Mouse (Mus musculus) lung, adult 2 months (tissue): Measurements from ENCODE around the gene Stard7. TPM values are rescaled to one million over a fixed set of nuclear protein-coding genes. Genes with fewer than 3 reads are reported as not detected.
"Not testable (repeated sequence)": the region's sequence is repeated elsewhere in the genome, so short reads cannot be mapped to it uniquely, and the experiment has no call there.

ENCODE experiments used
- DNase-seq: peaks from one replicate; pipeline ENCODE4 v3.0.0; 2022
- H3K4me1 ChIP-seq: fragments of 200-500 bp; 2 replicates; pipeline ENCODE4 v1.6.1; 2011; ENCODE audit warnings: low read length; ENCODE audit not compliant: control insufficient read depth, insufficient read depth
- H3K4me3 ChIP-seq: fragments of 200-500 bp; replicated peaks from 2 replicates; pipeline ENCODE3; 2011; ENCODE audit warnings: low read depth, mild to moderate bottlenecking, control low read depth, low read length; ENCODE audit errors: extremely low read depth
- CTCF ChIP-seq: fragments of 200-500 bp; IDR thresholded peaks from 2 replicates; pipeline ENCODE4 v1.5.1; 2011; ENCODE audit warnings: mild to moderate bottlenecking, low read length, control low read depth; ENCODE audit not compliant: insufficient read depth
- POLR2A ChIP-seq: fragments of 200-500 bp; IDR thresholded peaks from 2 replicates; pipeline ENCODE4 v1.6.1; 2011; ENCODE audit warnings: low read depth, mild to moderate bottlenecking, control low read depth, low read length, borderline replicate concordance; ENCODE audit errors: extremely low read depth
- WGBS: fragments of 180-500 bp; shearing (Covaris S2); methylation state at CpG from one replicate; pipeline ENCODE4 v1.1.7; 2018; 5-methylcytosine and 5-hydroxymethylcytosine counted together
- polyA plus RNA-seq: library from polyadenylated mRNA; depleted of rRNA; stranded (reverse); fragments of >200 nt; gene quantifications from 2 replicates; pipeline ENCODE4 v1.2.3, GENCODE M21; 2012

Gene Stard7
- polyA plus RNA-seq, 1 experiment, result 29.3 TPM

DNA sequence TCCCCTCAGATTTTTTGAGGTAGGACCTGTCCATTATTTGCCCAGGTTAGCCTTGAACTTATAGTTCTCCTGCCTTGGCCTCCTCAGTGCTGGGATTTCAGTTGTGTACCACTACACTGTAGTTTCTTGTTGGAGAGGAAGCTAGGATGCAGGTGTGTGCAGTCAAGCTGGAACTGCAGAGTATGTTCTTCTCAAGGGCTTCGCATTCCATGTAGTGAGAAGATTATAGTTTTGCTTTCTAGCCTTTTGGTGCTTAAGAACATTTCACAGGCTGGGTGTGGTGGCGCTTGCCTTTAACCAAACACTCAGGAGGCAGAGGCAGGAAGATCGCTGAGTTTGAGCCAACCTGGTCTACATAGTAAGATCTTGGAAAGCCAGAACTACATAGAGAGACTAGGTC, 2.8 kb downstream of the Stard7 start:
- DNase-seq, result no peak
- Histone ChIP-seq H3K4me3 (no peak overlapping the region), H3K4me1 (peaks cover 3% of the 10 kb centered on the region; the same call in 1 of the 2 replicates)
- 95% methylated on average over 3 of the region's 3 CpGs for WGBS
- no peak for TF ChIP-seq POLR2A
- no peak for TF ChIP-seq CTCF

DNA sequence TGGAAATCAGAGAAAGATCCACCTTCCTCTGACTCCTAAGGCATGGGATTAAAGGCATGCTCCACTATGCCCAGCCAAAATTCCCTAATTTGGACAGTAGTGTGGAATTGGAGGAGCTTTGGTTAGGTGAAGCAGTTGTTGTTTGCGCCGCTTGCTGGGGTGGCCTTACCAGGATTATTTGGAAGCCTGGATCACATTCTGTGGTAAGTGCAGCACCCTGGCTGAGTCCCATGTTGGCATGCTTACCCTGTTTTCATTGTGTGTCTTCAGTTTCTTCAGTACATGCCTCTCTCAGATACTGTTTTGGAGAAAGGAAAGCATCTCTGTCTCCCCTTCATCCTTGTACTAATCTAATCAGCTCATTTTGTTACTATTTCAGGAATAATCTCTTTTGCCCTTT, 4.6 kb downstream of the Stard7 start:
- Histone ChIP-seq H3K4me1 (peaks cover 3% of the 10 kb centered on the region; the same call in 1 of the 2 replicates), H3K4me3 (no peak overlapping the region)
- no peak for DNase-seq
- TF ChIP-seq POLR2A (no peak), CTCF (no peak)
- 72% methylated on average over 2 of the region's 2 CpGs for WGBS

DNA sequence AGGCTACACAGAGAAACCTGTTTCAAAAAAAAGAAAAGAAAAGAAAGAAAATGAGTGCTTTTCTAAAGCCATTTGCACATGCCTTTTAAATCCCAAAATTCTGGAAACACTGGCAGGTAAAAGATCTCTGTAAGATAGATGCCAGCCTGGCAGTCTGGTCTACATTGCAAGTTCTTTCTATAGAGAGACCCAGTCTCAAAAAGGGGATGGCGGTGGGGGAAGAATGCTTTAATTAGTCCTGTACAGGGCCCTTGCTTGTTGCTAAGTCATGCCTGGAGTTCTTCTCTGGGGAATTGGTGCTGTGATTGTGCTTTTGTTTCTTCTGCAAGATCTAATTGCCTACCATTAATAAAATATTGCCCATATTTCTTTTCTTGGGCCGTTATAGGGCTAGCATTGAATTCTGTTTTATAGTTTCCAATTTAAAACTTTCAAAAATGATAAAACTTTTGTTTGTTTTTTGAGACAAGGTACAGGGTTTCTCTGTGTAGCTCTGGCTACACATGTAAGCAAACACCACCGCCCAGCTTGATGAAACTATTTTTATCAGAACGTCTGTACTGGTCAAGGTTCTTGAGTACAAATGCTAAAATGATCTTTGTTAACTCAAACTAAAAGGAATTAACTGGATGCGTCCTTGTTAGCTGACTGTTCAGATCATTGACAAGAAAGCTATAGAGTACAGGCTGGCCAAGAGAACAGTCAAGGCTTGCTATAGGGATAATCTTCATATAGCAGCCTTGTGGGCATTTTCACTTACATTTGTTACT, 5.7 kb downstream of the Stard7 start:
- Histone ChIP-seq H3K4me1 (peaks cover 3% of the 10 kb centered on the region; the same call in 1 of the 2 replicates), H3K4me3 (no peak overlapping the region)
- no peak for TF ChIP-seq POLR2A
- no peak for TF ChIP-seq CTCF
- WGBS, result 68% methylated on average over 5 of the region's 5 CpGs
- DNase-seq, result no peak

DNA sequence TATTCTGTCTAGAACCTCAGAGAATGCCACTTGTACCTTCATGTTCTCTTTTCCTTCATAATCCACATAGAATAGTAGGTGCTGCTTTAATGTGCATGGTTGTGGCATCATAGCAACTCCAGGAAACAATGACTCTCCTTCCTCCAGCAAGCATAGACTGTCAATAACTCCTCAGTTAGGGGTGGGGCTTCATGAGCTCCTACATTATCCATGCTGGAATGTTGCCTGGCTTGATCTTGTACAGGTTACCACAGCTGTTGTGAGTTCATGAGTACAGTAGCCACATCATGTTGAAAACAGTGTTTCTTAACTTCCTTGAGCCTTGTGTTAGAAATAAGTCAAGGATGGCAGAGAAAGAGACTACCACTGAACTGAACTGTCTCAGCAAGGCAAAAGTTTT, 8.1 kb downstream of the Stard7 start:
- TF ChIP-seq CTCF (no peak), POLR2A (no peak)
- no peak for DNase-seq
- Histone ChIP-seq H3K4me1 (peaks cover 3% of the 10 kb centered on the region; the same call in 1 of the 2 replicates), H3K4me3 (no peak overlapping the region)

DNA sequence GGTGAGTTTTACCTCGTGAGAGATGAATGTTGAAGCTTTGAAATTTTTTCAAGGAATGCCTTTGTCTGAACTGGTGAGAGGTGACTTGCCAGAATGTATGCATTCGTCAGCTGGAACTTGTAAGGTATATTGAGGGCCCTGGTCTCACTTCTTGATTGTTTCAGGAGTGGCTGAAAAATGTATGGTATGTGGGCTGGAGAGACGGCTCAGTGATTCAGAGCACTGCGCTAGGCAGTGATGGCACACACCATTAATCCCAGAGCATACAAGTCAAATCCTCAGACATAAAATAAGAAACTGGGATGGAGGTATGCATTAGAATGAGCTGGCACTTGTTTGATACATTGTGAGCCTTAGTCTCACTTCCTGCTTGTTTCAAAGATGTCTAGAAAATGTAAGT, 22.2 kb downstream of the Stard7 start:
- no peak for DNase-seq
- no peaks in the 10 kb centered on the region for H3K4me1 ChIP-seq
- H3K4me3 ChIP-seq, result no peak overlapping the region
- no peak for TF ChIP-seq POLR2A
- no peak for TF ChIP-seq CTCF
- 68% methylated on average over 4 of the region's 4 CpGs for WGBS

DNA sequence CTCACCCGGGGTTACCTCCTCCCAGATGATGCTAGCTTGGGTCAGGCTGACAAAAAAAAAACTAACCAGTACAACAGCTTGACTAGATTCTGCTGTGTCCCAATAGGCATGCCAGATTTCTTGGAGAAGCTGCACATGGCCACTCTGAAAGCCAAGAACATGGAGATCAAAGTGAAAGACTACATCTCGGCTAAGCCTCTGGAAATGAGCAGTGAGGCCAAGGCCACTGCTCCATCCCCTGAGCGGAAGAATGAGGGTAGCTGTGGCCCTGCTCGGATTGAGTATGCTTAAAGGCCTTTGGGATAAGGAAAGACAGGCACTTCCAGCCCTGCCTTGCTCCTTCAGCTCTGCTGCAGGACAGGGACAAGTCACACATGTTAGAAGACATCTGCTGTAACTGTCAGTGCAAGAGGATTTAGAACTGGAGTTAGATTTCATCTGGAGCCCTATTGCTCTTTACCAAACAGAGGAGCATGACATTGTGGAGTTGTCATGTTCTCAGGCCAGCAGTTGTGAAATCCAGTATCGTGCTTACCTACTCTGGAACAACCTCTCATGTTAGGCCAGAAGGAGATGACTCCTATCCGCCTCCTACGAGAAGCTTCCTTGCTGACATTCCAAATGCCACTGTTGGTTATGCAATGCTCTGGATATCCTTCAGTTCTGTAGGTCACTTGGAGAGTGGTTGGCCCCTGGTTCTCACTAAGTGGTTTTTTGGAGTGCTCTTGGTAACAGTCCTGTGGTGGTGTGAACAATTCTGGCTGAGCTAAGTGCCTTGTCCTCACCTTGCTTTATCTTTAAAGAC, 27.2 kb downstream of the Stard7 start:
- Histone ChIP-seq H3K4me1 (no peaks in the 10 kb centered on the region), H3K4me3 (no peak overlapping the region)
- DNase-seq, result peak; percentile 8
- no peak for TF ChIP-seq POLR2A
- no peak for TF ChIP-seq CTCF
- WGBS, result 77% methylated on average over 7 of the region's 7 CpGs

DNA sequence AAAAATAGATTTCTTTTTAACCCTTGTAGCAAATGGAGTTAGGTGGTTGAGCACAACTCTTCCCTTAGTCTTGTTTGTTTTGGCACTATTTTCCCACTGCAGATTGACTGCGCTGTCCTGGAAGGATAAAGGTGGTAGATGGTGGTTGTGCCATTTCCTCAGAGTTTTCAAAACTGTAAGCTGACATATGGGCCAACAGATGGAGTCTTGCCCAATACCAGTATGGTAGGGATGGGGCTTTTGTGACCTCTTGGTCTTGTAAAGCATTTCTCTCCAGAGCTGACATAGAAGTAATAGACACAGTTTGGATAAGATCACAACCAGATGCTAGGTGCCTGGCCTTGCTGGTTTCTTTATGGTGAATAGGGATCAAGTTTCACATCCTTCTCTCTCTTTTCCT, 28.0 kb downstream of the Stard7 start:
- WGBS, result 91% methylated on average over 1 of the region's 1 CpGs
- TF ChIP-seq POLR2A, result no peak
- no peak for TF ChIP-seq CTCF
- Histone ChIP-seq H3K4me3 (no peak overlapping the region), H3K4me1 (no peaks in the 10 kb centered on the region)
- no peak for DNase-seq

DNA sequence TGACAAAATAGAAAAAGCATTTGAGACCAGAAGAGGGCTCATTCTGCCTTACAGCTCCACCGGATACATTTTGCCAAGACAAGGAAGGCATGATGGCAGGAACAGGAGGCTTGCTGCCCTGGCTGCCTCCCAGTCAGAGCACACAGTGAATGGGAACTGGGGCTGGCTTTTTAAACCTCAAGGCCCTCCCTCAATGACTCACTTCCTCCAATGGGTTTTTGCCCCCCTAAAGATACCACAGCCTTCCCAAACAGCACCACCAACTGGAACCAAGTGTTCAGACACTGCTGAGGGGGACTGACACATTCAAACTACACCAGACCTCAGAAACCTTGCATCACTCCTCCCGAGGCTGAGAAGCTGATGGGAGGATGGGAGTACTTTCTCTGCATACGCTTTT, 30.7 kb downstream of the Stard7 start:
- TF ChIP-seq POLR2A (no peak), CTCF (no peak)
- whole genome bisulfite sequencing, result 80% methylated on average over 3 of the region's 3 CpGs
- no peak for DNase-seq
- Histone ChIP-seq H3K4me3 (no peak overlapping the region), H3K4me1 (no peaks in the 10 kb centered on the region)

DNA sequence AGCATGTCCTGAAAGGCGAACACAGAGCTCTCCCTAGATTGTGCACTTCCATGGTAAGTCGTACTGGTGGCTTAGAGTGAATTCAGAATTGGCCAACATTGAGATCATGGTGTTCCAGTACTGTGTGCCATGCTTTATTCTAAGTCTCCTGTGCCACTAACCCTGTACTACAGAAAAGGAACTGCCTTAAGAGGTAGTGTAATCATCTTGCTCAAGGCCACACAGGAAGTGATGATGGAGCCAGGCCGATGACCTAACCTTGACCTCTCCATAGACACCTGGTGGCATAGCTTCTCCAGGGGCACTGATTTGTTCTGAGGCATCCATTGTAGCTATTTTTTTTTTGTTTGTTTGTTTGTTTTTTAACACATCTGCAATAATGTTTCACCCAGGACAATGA, 31.9 kb downstream of the Stard7 start:
- no peak for DNase-seq
- Histone ChIP-seq H3K4me3 (no peak overlapping the region), H3K4me1 (no peaks in the 10 kb centered on the region)
- TF ChIP-seq POLR2A, result no peak
- no peak for TF ChIP-seq CTCF
- WGBS, result 90% methylated on average over 3 of the region's 3 CpGs

DNA sequence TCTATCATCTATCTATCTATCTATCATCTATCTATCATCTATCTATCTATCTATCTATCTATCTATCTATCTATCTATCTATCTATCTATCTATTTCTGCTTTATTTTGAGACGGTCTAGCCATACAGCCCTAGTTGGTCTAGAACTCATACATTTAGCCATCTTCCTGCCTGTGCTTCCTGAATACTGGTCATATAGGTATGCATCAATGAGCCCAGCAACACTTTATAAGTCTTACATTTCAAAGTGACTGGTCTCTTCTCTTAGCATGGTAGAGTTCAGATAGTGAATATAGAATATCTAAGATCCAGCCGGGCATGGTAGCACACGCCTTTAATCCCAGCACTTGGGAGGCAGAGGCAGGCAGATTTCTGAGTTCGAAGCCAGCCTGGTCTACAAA, 34.2 kb downstream of the Stard7 start:
- 88% methylated on average over 4 of the region's 4 CpGs for WGBS
- not testable (repeated sequence) for H3K4me3 ChIP-seq, DNase-seq, H3K4me1 ChIP-seq
